Mouse (Mus musculus): ENCODE data around the gene Nrxn1.

Gene Nrxn1

DNA sequence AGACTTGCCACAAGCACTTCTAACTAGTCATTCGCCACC, at the start of gene Nrxn1:
Gene Nrxn1 (minus strand): TSS at position 30 of the 39 bp plus-strand sequence.
- DNase-seq (ENCODE audit: low spot score): no peak

- DNase-seq (ENCODE audit: low spot score): no peak
Observed at GRCm38 (mm10) chr17:91136859-91137258, 44.0 kb upstream of the Nrxn1 start.

- DNase-seq (ENCODE audit: low spot score): no peak
Observed at GRCm38 (mm10) chr17:91112880-91113628, 20.2 kb upstream of the Nrxn1 start.

DNA sequence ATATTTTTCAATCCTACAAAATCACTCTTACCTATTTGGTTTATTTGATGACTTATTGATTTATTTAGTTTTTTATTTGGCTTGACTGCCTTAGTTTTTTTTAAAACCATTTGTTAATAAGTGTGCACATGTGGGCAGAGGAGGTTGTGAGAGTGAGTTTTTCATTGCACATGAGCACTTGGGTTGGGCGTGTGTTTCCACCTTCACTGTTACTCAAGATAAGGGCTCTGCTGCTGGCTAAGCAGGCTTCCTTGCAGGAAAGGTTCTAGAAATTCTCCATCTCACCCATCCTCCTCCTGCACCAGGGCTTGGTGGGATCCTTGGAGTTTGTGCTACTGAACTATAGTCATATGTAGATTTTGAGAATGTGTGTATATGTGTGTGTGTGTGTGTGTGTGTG, 19.2 kb upstream of the Nrxn1 start:
- DNase-seq (ENCODE audit: low spot score): no peak

DNA sequence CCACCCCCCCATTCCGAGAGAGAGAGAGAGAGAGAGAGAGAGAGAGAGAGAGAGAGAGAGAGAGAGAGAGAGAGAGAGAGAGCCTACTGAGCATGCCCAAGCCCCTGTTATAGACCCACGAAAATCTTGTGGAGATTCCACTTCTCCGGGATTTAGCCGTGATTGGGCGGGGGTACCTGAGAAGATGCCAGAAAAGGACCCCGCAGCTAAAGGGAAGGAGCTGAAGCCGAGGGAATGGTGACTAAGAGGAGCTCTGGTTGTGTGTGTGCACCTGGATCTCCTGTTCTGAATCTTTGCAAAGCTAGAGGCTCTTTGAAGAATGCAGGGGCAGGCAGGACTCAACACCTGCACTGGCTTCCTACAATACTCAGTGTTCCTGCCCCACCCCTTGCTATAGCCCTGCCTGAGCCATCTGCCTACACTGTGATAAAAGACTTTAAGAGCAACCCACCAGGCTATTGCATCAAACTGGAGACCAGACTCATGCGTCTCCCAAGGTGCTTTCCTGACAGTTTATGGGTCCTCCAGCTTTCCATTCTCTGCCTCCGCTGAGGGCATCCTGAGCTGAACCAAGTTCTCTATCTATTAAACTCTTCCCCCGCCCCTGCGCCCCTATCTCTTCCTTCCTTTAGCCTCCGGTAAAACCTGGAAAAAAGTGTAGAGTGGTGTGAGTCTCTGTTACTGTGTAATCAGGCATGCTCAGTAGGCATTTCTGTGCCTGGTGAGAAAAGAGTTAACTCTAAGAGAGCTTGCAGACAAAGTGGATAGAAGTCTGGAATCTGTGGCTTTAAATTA, 407 bp upstream of the Nrxn1 start:
- no peak for DNase-seq (ENCODE audit: low spot score)

DNA sequence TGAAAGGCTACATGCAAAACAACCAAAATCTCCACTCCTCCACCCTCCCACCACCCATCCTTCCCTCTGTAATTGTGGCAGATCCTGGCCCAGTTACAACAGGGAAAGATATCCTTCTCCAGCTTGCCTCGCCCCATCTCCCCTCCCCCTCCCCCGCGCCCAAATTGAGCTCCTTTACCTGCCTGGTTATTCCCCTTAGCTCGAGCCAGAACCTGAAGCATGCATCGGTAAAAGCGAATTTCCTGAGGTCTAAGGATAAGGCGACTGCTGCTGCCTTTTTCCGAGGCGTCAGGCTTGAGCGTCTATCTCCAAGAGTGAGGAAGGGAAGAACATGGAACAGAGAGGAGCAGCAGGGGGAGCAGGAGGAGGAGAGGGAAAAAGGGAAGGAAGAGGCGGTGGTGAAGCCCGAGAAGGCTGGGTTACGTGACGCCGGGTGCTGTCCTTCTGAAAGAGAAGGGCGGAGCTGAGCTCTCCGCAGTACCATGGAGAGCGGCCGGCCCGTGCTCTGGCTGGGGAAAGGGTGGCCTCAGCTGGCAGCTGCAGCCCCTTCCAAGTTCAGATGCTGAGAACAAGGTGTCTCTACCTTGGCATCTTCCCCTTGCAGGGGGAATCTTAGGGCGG, 340 bp downstream of the Nrxn1 start:
- DNase-seq (ENCODE audit: low spot score): peak; percentile 82

GRCm38 (mm10) chr17:91090631-91091030, 2.2 kb downstream of the Nrxn1 start:
- no peak for DNase-seq (ENCODE audit: low spot score)

GRCm38 (mm10) chr17:91088991-91089390, 3.9 kb downstream of the Nrxn1 start:
- no peak for DNase-seq (ENCODE audit: low spot score)

- no peak for DNase-seq (ENCODE audit: low spot score)
Observed at GRCm38 (mm10) chr17:91088037-91088715, 4.7 kb downstream of the Nrxn1 start.

- DNase-seq (ENCODE audit: low spot score): no peak
Observed at GRCm38 (mm10) chr17:91086412-91086811, 6.5 kb downstream of the Nrxn1 start.

- no peak for DNase-seq (ENCODE audit: low spot score)
Observed at GRCm38 (mm10) chr17:91085416-91085815, 7.5 kb downstream of the Nrxn1 start.

- DNase-seq (ENCODE audit: low spot score): no peak
Observed at GRCm38 (mm10) chr17:91079096-91079495, 13.8 kb downstream of the Nrxn1 start.

DNA sequence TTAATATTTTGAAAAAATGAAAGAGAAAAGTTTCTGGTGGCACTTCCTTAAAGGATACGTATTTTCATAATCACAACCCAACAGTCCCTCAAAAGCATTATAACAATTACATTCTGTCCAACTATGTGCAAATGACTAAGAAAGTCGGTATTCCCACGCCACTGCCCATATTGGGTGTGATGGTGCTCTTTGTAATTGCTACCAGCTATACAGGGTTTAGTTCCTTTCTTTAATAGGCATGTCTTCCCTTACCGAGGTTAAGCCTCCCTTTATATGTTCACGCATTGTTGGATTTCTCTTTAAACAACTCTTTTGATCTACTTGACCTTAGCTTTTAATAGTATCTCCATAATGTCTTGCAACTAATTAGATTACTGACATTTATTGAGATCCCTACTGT, 18.1 kb downstream of the Nrxn1 start:
- DNase-seq (ENCODE audit: low spot score): no peak

GRCm38 (mm10) chr17:91033466-91033865, 59.4 kb downstream of the Nrxn1 start:
- peak; percentile 12 for DNase-seq (ENCODE audit: low spot score)

DNA sequence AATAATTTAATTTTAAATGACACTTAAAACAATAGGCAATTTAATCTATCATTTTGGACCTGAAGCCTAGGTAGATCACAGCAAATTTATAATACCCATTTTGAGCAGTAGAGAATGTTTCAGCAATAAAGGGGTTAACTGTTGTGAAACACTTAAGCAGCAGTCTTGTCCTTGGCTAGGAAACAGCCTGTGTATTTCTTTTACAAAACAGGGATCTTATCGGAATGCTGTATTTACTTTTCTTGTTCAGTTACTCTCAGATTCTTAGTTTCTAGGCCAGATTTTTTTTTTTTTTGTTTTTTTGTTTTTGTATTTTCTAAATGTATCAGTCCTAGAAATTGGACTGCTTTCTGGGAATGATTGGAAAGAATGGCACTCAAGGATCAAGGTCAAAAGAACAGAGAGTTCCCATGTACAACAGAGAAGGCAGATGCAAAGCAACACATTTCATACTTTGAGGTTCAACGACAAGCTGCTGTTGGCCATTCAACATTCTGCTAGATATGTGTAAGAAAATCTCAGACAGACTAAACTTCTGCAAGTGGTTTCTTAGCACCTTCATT, 67.7 kb downstream of the Nrxn1 start:
- DNase-seq (ENCODE audit: low spot score): no peak

- DNase-seq (ENCODE audit: low spot score): no peak
Observed at GRCm38 (mm10) chr17:91007385-91008089, 85.3 kb downstream of the Nrxn1 start.

- no peak for DNase-seq (ENCODE audit: low spot score)
Observed at GRCm38 (mm10) chr17:91000389-91000788, 92.5 kb downstream of the Nrxn1 start.

- no peak for DNase-seq (ENCODE audit: low spot score)
Observed at GRCm38 (mm10) chr17:90999667-91000154, 93.2 kb downstream of the Nrxn1 start.

GRCm38 (mm10) chr17:90997714-90998113, 95.2 kb downstream of the Nrxn1 start:
- no peak for DNase-seq (ENCODE audit: low spot score)

GRCm38 (mm10) chr17:90995436-90995835, 97.4 kb downstream of the Nrxn1 start:
- DNase-seq (ENCODE audit: low spot score): peak; percentile 35

DNA sequence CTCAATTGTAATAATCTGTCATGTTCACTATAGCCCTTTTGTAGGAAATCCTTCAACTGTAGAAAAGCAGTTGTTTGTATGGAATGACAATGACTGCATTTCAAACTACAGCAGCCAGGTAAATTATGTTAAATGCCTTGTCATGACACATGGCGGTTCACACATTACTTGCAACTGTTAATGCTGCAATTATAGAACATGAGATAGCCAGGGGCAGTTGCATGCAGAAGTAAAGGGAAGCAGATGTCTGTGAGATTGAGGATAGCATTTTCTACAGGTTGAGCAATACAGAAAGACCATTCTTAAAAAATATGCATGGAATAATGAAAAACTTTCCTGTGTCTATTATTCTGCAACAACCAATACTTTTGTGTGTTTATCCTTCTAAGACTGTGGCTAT, 98.6 kb downstream of the Nrxn1 start:
- DNase-seq (ENCODE audit: low spot score): no peak

GRCm38 (mm10) chr17:90990747-90991146, 102.1 kb downstream of the Nrxn1 start:
- no peak for DNase-seq (ENCODE audit: low spot score)

All from embryo, embryonic 10.5 days (tissue).